In the genomic region with DNA sequence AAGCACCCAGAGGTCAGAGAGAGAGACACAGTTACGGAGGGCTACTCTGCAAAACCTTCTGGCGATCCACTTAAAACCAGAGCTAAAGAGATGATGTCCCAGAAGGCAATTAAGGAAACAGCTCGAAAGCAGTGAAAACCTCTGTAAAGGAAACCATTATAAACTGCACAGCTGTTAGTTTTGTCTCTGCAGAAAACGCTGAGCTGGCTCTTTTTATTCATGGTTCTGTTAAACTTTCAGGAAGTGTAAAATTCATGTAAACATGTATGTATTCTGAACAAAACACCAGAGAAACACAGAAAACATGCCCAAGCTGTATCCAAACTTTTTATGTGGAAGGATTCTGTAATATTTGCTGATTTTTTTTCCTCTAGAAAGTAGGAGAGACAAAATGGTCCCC, we compare ENCODE assay signal across 28 mouse cellular contexts. TPM values are rescaled to one million over a fixed set of nuclear protein-coding genes. Genes with fewer than 3 reads are reported as not detected.
DNase-seq lines count a peak whose midpoint lies in the region; ATAC-seq and TF ChIP-seq lines count a peak whose summit lies in the region.
"Had no signal": no experiment of that assay in that cellular context is flagged by ENCODE, and none has a peak within 500 bp of the region (broad histone marks: within the 10 kb centered on the region; RNA-seq: fewer than 3 reads in every experiment).

No protein-coding gene starts in this region.

- H3K79me2 ChIP-seq in CH12.LX (replicated peaks; ENCODE audit: control insufficient read depth, extremely low read depth, insufficient read depth, poor library complexity, severe bottlenecking): no peaks in the 10 kb centered on the region

- H3K4me3 ChIP-seq in heart, embryonic 10.5 days: no peak overlapping the region
- no peak overlapping the region for H3K4me3 ChIP-seq in CH12.LX (replicated peaks in 1 of 3; ENCODE audit: low read depth in 2 of 3, low read length in 2 of 3, poor library complexity in 1 of 3)
- no peak overlapping the region for H3K4me3 ChIP-seq in ES-E14 (ENCODE audit: insufficient read depth in 1 of 2, low read depth in 1 of 2, low read length in 2 of 2, poor library complexity in 1 of 2, severe bottlenecking in 1 of 2)
- H3K4me3 ChIP-seq in limb, embryonic 14.5 days (replicated peaks; ENCODE audit: low read length): no peak overlapping the region
- H3K4me3 ChIP-seq: embryonic facial prominence, embryonic 12.5 days; erythroblast, embryonic 14.5 days; forebrain, embryonic 13.5 days; gastrocnemius, adult 2 months; heart, embryonic 13.5 days had no signal

- no peak overlapping the region for H3K27ac ChIP-seq in heart, embryonic 10.5 days
- H3K27ac ChIP-seq in CH12.LX (ENCODE audit: insufficient read depth, low read depth) (no peak overlapping the region), ES-E14 (ENCODE audit: insufficient read depth, low read depth, low read length, poor library complexity, severe bottlenecking) (no peak overlapping the region)
- H3K27ac ChIP-seq in limb, embryonic 14.5 days (replicated peaks; ENCODE audit: low read depth, low read length): no peak overlapping the region
- H3K27ac ChIP-seq: embryonic facial prominence, embryonic 12.5 days; forebrain, embryonic 13.5 days; gastrocnemius, adult 2 months; heart, embryonic 13.5 days; hindbrain, embryonic 14.5 days; hindbrain, postnatal 0 days had no signal

- no peak for TF ChIP-seq RAD21 in CH12.LX (IDR thresholded peaks at IDR 0.05; ENCODE audit: low read depth, low read length)

- no peaks in the 10 kb centered on the region for H3K36me3 ChIP-seq in heart, embryonic 10.5 days
- H3K36me3 ChIP-seq in CH12.LX (replicated peaks in 1 of 2; ENCODE audit: control insufficient read depth in 1 of 2, insufficient read depth in 1 of 2, low read length in 1 of 2) (no peaks in the 10 kb centered on the region), ES-E14 (ENCODE audit: control insufficient read depth, insufficient read depth, low read length, poor library complexity, severe bottlenecking) (no peaks in the 10 kb centered on the region)
- no peaks in the 10 kb centered on the region for H3K36me3 ChIP-seq in limb, embryonic 14.5 days (ENCODE audit: control insufficient read depth, insufficient read depth, low read length)
- H3K36me3 ChIP-seq: embryonic facial prominence, embryonic 12.5 days; G1E; heart, embryonic 13.5 days had no signal

- in situ Hi-C loops in CH12.LX (cut with MboI; ENCODE audit: low pct_ligation_motif_present, low pct_unique_long_range_greater_than_20kb, low sequenced_read_pairs): no loop called here
- in situ Hi-C loops in ES-E14 (cut with MboI; ENCODE audit: low sequenced_read_pairs in 2 of 2, unreplicated experiment in 2 of 2): no loop called here

- DNase-seq in heart, embryonic 10.5 days (ENCODE audit: low spot score): peak; percentile 17
- no peak for DNase-seq in heart, adult 8-10 months (ENCODE audit: low spot score)
- DNase-seq in CH12.LX (ENCODE audit: extremely low read depth): no peak
- DNase-seq in ES-E14 (ENCODE audit: low read depth, low spot score): no peak
- DNase-seq in limb, embryonic 14.5 days (ENCODE audit: low spot score): peak; percentile 30
- no peak for DNase-seq in ovary, adult 18-20 months (ENCODE audit: low spot score)
- DNase-seq in cerebellum, postnatal 36 days: no peak
- DNase-seq: adrenal gland, postnatal 14 days; cerebellum, adult 11-12 months; cerebellum, adult 8-10 months; cerebellum, postnatal 10 days; forebrain, postnatal 0 days; gastrocnemius, adult 2 months; gastrocnemius, postnatal 14 days; heart, adult 11 months; heart, postnatal 14 days; heart, postnatal 4 days had no signal

- TF ChIP-seq CTCF in CH12.LX (conservative IDR thresholded peaks at IDR 0.05 in 1 of 2, IDR thresholded peaks at IDR 0.05 in 1 of 2; ENCODE audit: low read depth in 2 of 2, low read length in 2 of 2): no peak

- peaks cover 8% of the 10 kb centered on the region; the same call in 1 of the 2 replicates for H3K4me1 ChIP-seq in heart, embryonic 10.5 days
- H3K4me1 ChIP-seq in CH12.LX (ENCODE audit: control insufficient read depth in 1 of 2, insufficient read depth in 2 of 2) (peaks cover 0 to 4% of the 10 kb centered on the region in 2 experiments; a peak in 1 of 4 replicates), ES-E14 (ENCODE audit: control insufficient read depth in 2 of 2, insufficient read depth in 2 of 2, low read length in 2 of 2, poor library complexity in 1 of 2) (no peaks in the 10 kb centered on the region)
- H3K4me1 ChIP-seq in limb, embryonic 14.5 days (ENCODE audit: control insufficient read depth, insufficient read depth, low read length): peaks cover 6% of the 10 kb centered on the region; the same call in 1 of the 2 replicates
- H3K4me1 ChIP-seq: embryonic facial prominence, embryonic 12.5 days; forebrain, embryonic 13.5 days; heart, embryonic 13.5 days had no signal

- H3K27me3 ChIP-seq in heart, embryonic 10.5 days (ENCODE audit: insufficient read depth, poor library complexity, severe bottlenecking): no peaks in the 10 kb centered on the region
- H3K27me3 ChIP-seq in CH12.LX (replicated peaks): no peaks in the 10 kb centered on the region
- H3K27me3 ChIP-seq in limb, embryonic 14.5 days (ENCODE audit: control insufficient read depth, insufficient read depth, low read length): no peaks in the 10 kb centered on the region
- H3K27me3 ChIP-seq: embryonic facial prominence, embryonic 12.5 days; forebrain, embryonic 13.5 days; heart, embryonic 13.5 days; Patski had no signal

- H3K9ac ChIP-seq in CH12.LX (ENCODE audit: insufficient read depth, low read depth) (no peak overlapping the region), ES-E14 (ENCODE audit: insufficient read depth, low read depth, low read length, poor library complexity, severe bottlenecking) (no peak overlapping the region)
- no peak overlapping the region for H3K9ac ChIP-seq in limb, embryonic 14.5 days (ENCODE audit: low read depth, low read length, severe bottlenecking)
- H3K9ac ChIP-seq: embryonic facial prominence, embryonic 12.5 days; forebrain, embryonic 13.5 days; forebrain, postnatal 0 days; heart, embryonic 13.5 days; hindbrain, embryonic 14.5 days had no signal

- TF ChIP-seq EP300 in CH12.LX (IDR thresholded peaks at IDR 0.05; ENCODE audit: low read length): no peak

- WGBS in heart, embryonic 10.5 days: 78% methylated on average over 4 of the region's 4 CpGs
- 22% methylated on average over 4 of the region's 4 CpGs for WGBS in limb, embryonic 14.5 days

- TF ChIP-seq POLR2A in CH12.LX (IDR thresholded peaks at IDR 0.05; ENCODE audit: low read depth, low read length): no peak
- TF ChIP-seq POLR2A in limb, embryonic 14.5 days (IDR thresholded peaks at IDR 0.05; ENCODE audit: borderline replicate concordance, extremely low read depth, insufficient read depth, insufficient read length): no peak

- H3K4me2 ChIP-seq in CH12.LX (ENCODE audit: insufficient read depth, low read depth, poor library complexity, severe bottlenecking): no peak overlapping the region
- no peak overlapping the region for H3K4me2 ChIP-seq in limb, embryonic 14.5 days (replicated peaks; ENCODE audit: low read depth, low read length, severe bottlenecking)
- H3K4me2 ChIP-seq: embryonic facial prominence, embryonic 12.5 days; forebrain, embryonic 13.5 days; heart, embryonic 13.5 days; hindbrain, embryonic 14.5 days had no signal

- no peaks in the 10 kb centered on the region for H3K9me3 ChIP-seq in heart, embryonic 10.5 days
- H3K9me3 ChIP-seq in CH12.LX (replicated peaks; ENCODE audit: low read length): no peaks in the 10 kb centered on the region
- H3K9me3 ChIP-seq in ES-E14 (ENCODE audit: control insufficient read depth, insufficient read depth, low read depth, low read length): no peaks in the 10 kb centered on the region
- no peaks in the 10 kb centered on the region for H3K9me3 ChIP-seq in limb, embryonic 14.5 days (ENCODE audit: control insufficient read depth, low read length)
- H3K9me3 ChIP-seq: embryonic facial prominence, embryonic 12.5 days; forebrain, embryonic 13.5 days; G1E; heart, embryonic 13.5 days had no signal

- dilution Hi-C loops in CH12.LX (cut with MboI; ENCODE audit: extremely low pct_ligation_motif_present, extremely low pct_unique_long_range_greater_than_20kb, low sequenced_read_pairs): no loop called here

- ATAC-seq in limb, embryonic 14.5 days (ENCODE audit: low FRiP score, low read depth): 0 out of 2 replicates have a peak, but pooled peaks have one; percentile 37
- ATAC-seq: CD4-positive, CD25-positive, alpha-beta regulatory T cell, adult 4 months; forebrain, embryonic 13.5 days; forebrain, postnatal 0 days; hindbrain, postnatal 0 days; inflammation-experienced regulatory T-cells, adult 6 months; intestine, embryonic 16.5 days; Patski had no signal

TF ChIP-seq in CH12.LX, 34 proteins besides CTCF, POLR2A, EP300 and RAD21:
- no peak for TF ChIP-seq TCF12 (IDR thresholded peaks at IDR 0.05; ENCODE audit: low read depth, low read length)
- peak; percentile 98 for TF ChIP-seq MAFK (IDR thresholded peaks at IDR 0.05; ENCODE audit: insufficient replicate concordance, low read length)

TF ChIP-seq in ES-E14, 5 proteins besides CTCF, POLR2A, EP300 and RAD21:
- TF ChIP-seq ZNF384 (IDR thresholded peaks at IDR 0.05; ENCODE audit: low read depth, low read length) (no peak), CHD2 (IDR thresholded peaks at IDR 0.05; ENCODE audit: low read depth, low read length) (no peak), MAFK (IDR thresholded peaks at IDR 0.05; ENCODE audit: insufficient read depth, low read depth, low read length) (peak; percentile 91), ZC3H11A (IDR thresholded peaks at IDR 0.05; ENCODE audit: borderline replicate concordance, low read depth, low read length) (no peak)

RNA-seq across cellular contexts. Expression of gene Mab21l3, which starts 2.7 kb away (rescaled TPM):
- polyA plus RNA-seq in heart, embryonic 10.5 days (2016; fragmentation: Nextera tagmentation; extraction: Ambion mirVana): 0.40 and 0.57 TPM in 2 replicates
- not detected for total RNA-seq in heart, adult 8-10 months (2022)
- total RNA-seq in CH12.LX (2012; rRNA removed) (2.0 and 2.8 TPM in 2 replicates), CH12.LX (2014; rRNA removed) (3.4 and 3.5 TPM in 2 replicates), ES-E14 (2012; rRNA removed) (1.9 and 2.7 TPM in 2 replicates)
- polyA plus RNA-seq in CH12.LX (2012; ENCODE audit: insufficient read length, low read depth): 1.9 and 2.1 TPM in 2 replicates
- polyA plus RNA-seq in limb, embryonic 14.5 days (2012; rRNA removed): 2.9 TPM in 2 replicates
- 0.90 and 1.5 TPM in 2 replicates for polyA plus RNA-seq in limb, embryonic 14.5 days (2014; fragmentation: Nextera tagmentation; extraction: Ambion mirVana)
- total RNA-seq: forebrain, postnatal 0 days; gastrocnemius, adult 2 months; gastrocnemius, postnatal 14 days; heart, postnatal 14 days had no signal
- polyA plus RNA-seq: CD4-positive, CD25-positive, alpha-beta regulatory T cell, adult 4 months; erythroblast, embryonic 14.5 days; G1E had no signal

Comparison
In these comparisons a context has a peak if more than half of its experiments do, and no peak if none do; other contexts are left out.
1. DNase-seq: peak in heart, embryonic 10.5 days (single experiment) and limb, embryonic 14.5 days (single experiment); none in heart, adult 8-10 months (single experiment), CH12.LX (single experiment), ES-E14 (single experiment), ovary, adult 18-20 months (single experiment) and cerebellum, postnatal 36 days (0 of 2).